Mouse (Mus musculus) ovary, postnatal 14 days (tissue): ENCODE data around the gene Tor4a.

ENCODE experiments used
- DNase-seq: peaks from one replicate; pipeline ENCODE4 v3.0.0; 2022; ENCODE audit warnings: low spot score

Tor4a gene

DNA sequence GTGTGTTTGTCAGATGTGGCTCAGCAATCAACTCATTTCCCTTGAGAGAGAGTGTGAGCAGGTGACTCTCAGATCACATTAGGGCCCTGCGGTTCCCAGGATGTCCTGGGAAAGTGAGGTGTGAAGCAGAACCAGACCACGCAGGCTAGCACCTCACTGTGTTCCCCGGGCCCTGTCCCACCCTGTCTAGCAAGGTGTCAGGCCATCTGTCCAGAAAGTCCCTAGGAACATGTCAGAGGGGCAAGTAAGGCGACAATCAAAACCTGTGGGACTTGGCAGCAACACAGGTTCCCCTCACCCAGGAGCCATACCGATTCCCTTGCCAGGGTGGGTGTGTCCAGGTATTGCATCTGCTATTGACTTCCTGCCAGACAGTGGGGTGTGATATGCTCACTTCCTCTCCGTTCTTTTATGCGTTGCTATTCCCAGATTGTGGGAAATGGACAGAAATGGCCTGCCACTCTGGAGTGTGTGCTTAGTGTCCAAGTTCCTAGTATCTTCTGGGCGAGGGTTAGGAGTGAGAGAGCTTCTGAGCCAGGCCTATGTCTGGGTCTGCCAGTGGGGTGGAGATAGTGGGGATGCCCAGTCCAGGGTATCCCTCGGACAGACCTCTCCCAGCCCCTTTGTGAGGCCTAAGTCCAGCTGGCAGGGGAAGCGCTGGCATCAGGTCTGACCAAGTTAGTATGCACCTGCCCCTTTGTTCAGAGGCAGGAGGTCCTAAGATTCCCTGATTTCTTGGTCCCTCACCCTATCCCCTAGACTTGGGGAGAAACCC lies 26.2 kb downstream of the Tor4a start:
- DNase-seq = no peak

GRCm38 (mm10) chr2:25169778-25170177 lies 26.9 kb downstream of the Tor4a start:
- DNase-seq = no peak

- DNase-seq = no peak
Measured at GRCm38 (mm10) chr2:25168665-25168978, 28.1 kb downstream of the Tor4a start.

DNA sequence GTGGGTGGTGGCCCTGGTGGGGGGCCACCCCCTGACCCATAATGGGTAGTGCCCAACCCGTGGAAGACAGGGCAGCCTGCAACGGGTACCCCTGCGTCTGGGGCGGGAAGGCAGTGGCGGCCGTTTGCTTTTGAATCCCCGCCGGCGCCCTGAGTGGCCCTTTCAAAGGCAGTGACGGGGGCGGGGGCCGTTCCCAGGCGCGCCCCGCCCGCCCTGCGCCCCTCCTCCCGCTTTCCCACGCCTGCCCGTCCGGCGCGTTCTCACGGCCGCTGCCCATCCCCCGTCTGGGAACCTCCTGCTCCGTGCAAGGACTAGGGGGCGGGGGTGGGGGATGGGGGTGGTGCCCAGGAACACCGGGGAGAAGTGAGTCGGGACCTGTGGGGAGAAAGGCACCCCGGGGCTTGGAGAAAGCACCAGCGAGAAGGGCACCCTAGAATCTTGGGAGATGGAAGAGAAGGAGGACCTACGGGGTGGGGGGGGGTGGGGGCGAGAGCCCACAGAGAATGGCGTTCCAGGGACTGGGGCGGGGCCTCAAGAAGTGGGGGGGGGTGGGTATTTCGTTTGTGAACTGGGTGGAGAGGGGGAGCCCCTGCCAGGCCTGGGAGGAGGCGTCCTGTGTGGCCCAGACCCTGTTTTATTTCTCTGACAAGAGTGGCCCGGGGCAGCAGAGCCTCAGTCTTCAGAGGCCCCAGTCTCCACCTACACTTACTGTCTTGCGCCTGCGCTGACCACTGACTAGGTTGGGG lies 28.6 kb downstream of the Tor4a start:
- DNase-seq = no peak

DNA sequence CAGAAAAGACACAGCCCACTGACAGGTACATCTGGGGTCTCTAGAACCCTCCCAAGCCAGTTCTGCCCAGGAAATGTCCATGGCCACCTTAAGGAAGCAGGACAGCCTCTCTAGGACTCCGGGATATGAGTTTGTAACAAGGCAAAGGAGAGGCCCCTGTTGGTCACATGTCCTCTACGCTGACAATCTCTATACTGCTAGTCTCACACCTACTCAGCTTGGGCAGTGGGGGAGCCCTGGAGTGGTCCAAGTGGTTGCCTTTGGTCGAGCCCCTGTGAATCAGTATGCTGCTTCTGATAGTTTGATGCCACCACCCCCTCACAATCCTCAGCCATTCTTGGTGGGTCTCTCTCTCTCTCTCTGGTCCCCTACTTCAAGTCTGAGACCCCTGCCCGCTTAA lies 29.2 kb downstream of the Tor4a start:
- DNase-seq = no peak

DNA sequence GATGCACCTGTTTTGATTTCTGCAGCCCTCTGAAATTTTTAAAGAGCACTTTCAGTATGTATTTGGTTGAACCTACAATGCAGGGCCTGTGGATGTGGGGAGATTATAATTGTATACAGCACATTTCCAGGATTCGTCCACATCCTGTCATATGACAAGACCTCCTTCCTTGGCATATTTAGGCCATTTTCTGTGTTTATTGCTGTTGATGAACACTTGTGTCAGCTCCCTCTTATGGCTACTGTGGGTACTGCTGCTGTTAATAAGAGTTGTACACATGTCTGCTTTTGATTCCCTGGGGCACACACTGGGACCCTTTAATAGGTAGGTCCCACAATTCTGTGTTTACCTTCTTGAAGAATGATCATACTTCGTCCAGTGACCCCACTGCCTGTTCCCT lies 39.0 kb downstream of the Tor4a start:
- no peak for DNase-seq

DNA sequence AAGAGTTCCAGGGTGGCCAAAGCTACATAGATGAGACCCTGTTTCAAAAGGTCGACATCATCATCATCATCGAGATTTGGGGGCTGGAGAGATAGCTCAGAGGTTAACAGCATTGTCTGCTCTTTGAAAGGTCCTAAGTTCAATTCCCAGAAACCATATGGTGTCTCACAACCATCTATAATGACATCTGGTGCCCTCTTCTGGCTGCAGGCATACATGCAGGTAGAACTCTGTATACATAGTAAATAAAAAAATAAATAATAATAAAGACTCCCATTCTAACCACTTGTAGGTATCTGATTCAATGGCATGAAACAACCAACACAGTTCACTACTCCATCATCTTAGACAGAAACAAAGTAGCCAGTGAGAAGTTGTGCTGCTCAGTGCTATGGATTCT lies 39.7 kb downstream of the Tor4a start:
- DNase-seq = no peak

- DNase-seq = no peak
Measured at GRCm38 (mm10) chr2:25156177-25156576, 40.5 kb downstream of the Tor4a start.

- no peak for DNase-seq
Measured at GRCm38 (mm10) chr2:25151280-25151956, 45.3 kb downstream of the Tor4a start.

DNA sequence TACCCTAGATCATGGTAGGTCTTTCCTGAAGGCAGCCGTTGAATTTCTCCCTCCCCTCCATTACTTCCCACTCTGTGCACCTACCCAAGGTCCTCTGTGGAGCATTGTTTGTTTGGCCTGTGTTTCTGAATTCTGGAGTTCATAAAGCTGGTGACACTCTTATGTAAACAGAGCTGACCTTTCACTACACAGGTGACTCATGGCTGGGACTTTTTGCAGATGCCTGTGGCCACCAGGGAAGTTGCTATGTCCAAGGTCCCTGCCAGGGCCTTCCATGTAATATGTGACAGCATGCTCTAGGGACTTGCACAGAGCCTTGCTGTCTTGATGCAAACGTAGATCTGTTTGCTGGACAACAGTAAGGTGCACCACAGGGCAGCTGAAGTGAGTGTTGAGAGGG lies 47.0 kb downstream of the Tor4a start:
- no peak for DNase-seq

GRCm38 (mm10) chr2:25147892-25148291 lies 48.8 kb downstream of the Tor4a start:
- DNase-seq = no peak

DNA sequence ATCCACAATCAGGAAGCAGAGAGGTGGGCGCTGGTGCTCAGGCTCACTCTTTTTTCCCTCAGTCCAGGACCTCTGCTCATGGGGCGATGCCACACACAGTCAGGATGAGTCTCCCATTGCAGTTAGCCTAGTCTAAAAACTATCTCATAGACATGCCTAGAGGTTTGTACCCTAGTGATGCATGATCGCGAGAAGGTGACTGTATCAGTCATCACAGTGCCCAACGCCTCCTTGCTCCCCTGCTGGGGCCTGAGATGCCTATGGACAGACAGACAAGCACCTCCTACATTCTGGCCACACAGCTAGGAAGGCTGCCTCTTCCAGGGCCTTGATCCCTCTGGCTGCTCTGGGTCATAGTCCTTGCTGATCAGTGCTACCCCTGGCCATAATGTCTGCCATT lies 49.3 kb downstream of the Tor4a start:
- DNase-seq = no peak

- DNase-seq = no peak
Measured at GRCm38 (mm10) chr2:25145346-25145745, 51.3 kb downstream of the Tor4a start.
